Mouse (Mus musculus) stomach, embryonic 14.5 days (tissue): ENCODE results near the gene Cd38. TPM values are rescaled to one million over a fixed set of nuclear protein-coding genes. Genes with fewer than 3 reads are reported as not detected.

ENCODE experiments used
- ATAC-seq: fragments of 200-750 bp; cut with Nextera tagmentation; 2 replicates; pipeline ENCODE4 v1.8.0; 2017; ENCODE audit warnings: low read depth, moderate TSS enrichment; ENCODE audit not compliant: insufficient number of reproducible peaks, insufficient read depth, low FRiP score
- H3K27ac ChIP-seq: fragments of 300-500 bp; sonication (generic); 2 replicates; pipeline ENCODE4 v1.5.1; 2014; ENCODE audit warnings: mild to moderate bottlenecking, low read length, moderate library complexity, mixed read lengths
- H3K27me3 ChIP-seq: fragments of 300-500 bp; sonication (generic); 2 replicates; pipeline ENCODE4 v1.6.1; 2014; ENCODE audit warnings: low read length, control low read depth, mixed read lengths; ENCODE audit not compliant: control insufficient read depth, insufficient read depth
- H3K36me3 ChIP-seq: fragments of 300-500 bp; sonication (generic); 2 replicates; pipeline ENCODE4 v1.6.1; 2014; ENCODE audit warnings: mild to moderate bottlenecking, control low read depth, low read length, moderate library complexity, mixed read lengths; ENCODE audit not compliant: control insufficient read depth, insufficient read depth
- H3K4me1 ChIP-seq: fragments of 300-500 bp; sonication (generic); 2 replicates; pipeline ENCODE4 v1.6.1; 2014; ENCODE audit warnings: low read length, control low read depth, mixed read lengths; ENCODE audit not compliant: control insufficient read depth, insufficient read depth
- H3K4me2 ChIP-seq: fragments of 300-500 bp; sonication (generic); replicated peaks from 2 replicates; pipeline ENCODE4 v1.6.1; 2014; ENCODE audit warnings: low read depth, low read length, control low read depth
- H3K4me3 ChIP-seq: fragments of 300-500 bp; sonication (generic); 2 replicates; pipeline ENCODE4 v1.5.1; 2014; ENCODE audit warnings: low read depth, low read length, control low read depth
- H3K9ac ChIP-seq: fragments of 300-500 bp; sonication (generic); replicated peaks from 2 replicates; pipeline ENCODE4 v1.6.1; 2014; ENCODE audit warnings: low read depth, mild to moderate bottlenecking, control low read depth, low read length, moderate library complexity, mixed read lengths
- H3K9me3 ChIP-seq: fragments of 300-500 bp; sonication (generic); 2 replicates; pipeline ENCODE4 v1.6.1; 2016; ENCODE audit warnings: low read depth, low read length, control low read depth; ENCODE audit not compliant: control insufficient read depth
- WGBS: fragments of 180-500 bp; shearing (Covaris S2); extraction: QIAGEN DNeasy Blood & Tissue Kit; methylation state at CpG from one replicate; pipeline ENCODE4 v1.1.7; 2014; 5-methylcytosine and 5-hydroxymethylcytosine counted together
- polyA plus RNA-seq: library from polyadenylated mRNA; unstranded; fragments of >200 nt; fragmentation: Nextera tagmentation; extraction: Ambion mirVana; gene quantifications from 2 replicates; pipeline ENCODE4 v1.2.1, GENCODE M21; 2014

The Cd38 gene
- polyA plus RNA-seq, 1 experiment from 2014 or later = 15.8 TPM

DNA sequence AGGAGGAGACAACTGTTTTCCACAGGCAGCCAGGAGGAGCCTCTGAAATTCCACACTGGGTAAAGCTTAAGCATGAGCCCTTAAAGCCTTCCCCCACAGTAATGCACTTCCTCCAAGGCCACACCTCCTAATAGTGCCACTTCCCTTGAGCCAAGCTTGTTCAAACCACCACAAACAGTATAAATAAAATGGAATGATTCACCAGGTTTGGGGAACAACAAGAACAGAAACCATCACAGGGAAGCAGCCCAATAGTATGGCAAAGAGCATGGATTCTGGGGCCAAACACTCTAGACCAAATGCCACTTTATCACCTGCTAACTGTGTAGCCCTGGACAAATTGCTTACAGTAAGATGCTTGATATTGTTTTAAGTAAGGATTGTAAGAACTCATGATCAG is 20.8 kb upstream of the Cd38 start:
- Histone ChIP-seq H3K9ac (no peak overlapping the region), H3K9me3 (no peaks in the 10 kb centered on the region; the same call in 1 of the 2 replicates), H3K4me1 (no peaks in the 10 kb centered on the region), H3K4me2 (no peak overlapping the region), H3K4me3 (no peak overlapping the region), H3K36me3 (no peaks in the 10 kb centered on the region), H3K27ac (no peak overlapping the region), H3K27me3 (no peaks in the 10 kb centered on the region)
- ATAC-seq = no peak

- WGBS = 92% methylated on average over 3 of the region's 3 CpGs
- ATAC-seq = no peak
These were observed 20.1 kb upstream of the Cd38 start for GRCm38 (mm10) chr5:43848275-43848674.

DNA sequence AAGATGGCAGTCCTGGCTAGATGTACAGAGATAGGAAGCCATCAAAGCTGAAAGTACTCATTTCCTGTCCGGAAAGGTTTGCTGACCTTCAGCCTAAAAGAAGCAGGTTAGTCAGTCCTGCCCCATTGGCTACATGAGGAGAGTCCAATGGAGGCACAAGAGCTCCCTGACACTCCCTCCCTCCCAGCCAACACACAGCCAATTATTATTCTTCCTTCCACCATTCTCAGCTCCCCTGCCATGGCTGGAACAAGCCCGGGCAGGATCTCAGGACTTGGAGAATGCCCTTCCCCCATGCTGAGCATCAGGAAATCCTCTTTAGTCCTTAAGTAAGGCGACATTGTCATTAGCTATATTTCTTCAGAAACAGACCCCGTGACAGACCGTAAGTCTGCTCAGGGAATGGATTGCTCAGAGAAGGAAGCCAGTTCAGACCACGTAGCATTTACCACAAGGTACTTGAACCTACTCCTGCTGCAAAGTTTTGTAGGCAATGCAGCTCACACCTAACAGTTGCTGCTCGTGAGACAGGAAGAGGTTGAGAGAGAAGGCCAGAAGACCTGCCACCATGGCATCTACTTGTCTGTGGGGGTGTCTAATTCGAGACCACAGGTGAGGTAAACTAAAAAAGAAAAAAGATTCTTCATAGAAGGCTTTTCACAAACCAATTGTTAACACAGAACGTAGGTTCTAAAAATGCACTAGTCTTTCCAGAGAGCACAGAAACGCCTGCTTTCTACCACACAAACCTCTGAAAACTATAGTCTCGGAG is 15.1 kb upstream of the Cd38 start:
- no peaks in the 10 kb centered on the region; the same call in 1 of the 2 replicates for H3K9me3 ChIP-seq
- no peak overlapping the region for H3K27ac ChIP-seq
- H3K4me2 ChIP-seq = no peak overlapping the region
- H3K4me1 ChIP-seq = no peaks in the 10 kb centered on the region
- ATAC-seq = no peak
- no peak overlapping the region for H3K4me3 ChIP-seq
- no peaks in the 10 kb centered on the region for H3K27me3 ChIP-seq
- 77% methylated on average over 11 of the region's 11 CpGs for WGBS
- no peaks in the 10 kb centered on the region for H3K36me3 ChIP-seq
- H3K9ac ChIP-seq = no peak overlapping the region

More at GRCm38 (mm10) chr5:43848275-43848674, 20.1 kb upstream of the Cd38 start:
- Histone ChIP-seq H3K4me3 (no peak overlapping the region), H3K9ac (no peak overlapping the region), H3K27ac (no peak overlapping the region), H3K4me1 (no peaks in the 10 kb centered on the region), H3K27me3 (no peaks in the 10 kb centered on the region), H3K4me2 (no peak overlapping the region), H3K9me3 (no peaks in the 10 kb centered on the region; the same call in 1 of the 2 replicates), H3K36me3 (no peaks in the 10 kb centered on the region)

DNA sequence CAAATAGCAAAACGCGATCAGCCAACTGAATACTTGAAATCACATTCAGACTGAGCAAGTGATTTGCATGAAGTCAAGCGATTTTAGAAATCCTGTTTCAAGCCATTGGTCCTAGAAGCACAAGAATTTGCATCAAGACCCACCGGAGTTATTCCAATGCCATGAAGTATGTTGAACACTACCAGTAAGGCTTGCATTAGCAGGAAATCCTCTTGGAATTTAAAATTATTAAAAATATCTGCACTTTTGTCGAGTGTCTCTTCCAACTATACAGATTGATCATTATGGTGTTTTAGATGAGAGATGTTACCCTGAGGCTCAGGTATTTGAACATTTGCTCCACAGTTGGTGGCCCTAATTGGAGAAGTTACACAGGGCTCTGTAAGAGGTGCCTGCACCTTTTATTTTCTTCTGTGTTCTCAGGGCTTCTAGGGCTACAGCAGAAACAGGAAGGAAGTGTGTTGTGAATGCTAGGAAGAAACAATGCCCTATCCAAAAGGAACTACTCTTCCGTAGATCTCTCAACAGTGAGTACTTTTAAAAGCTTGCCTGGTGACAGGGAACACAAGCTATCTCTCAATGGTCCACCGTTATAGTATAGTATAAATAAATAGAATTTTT is 14.4 kb upstream of the Cd38 start:
- no peak overlapping the region for H3K4me3 ChIP-seq
- 83% methylated on average over 7 of the region's 7 CpGs for WGBS
- H3K27me3 ChIP-seq = no peaks in the 10 kb centered on the region
- H3K27ac ChIP-seq = no peak overlapping the region
- H3K9ac ChIP-seq = no peak overlapping the region
- H3K9me3 ChIP-seq = no peaks in the 10 kb centered on the region; the same call in 1 of the 2 replicates
- no peak overlapping the region for H3K4me2 ChIP-seq
- no peaks in the 10 kb centered on the region for H3K4me1 ChIP-seq
- no peak for ATAC-seq
- no peaks in the 10 kb centered on the region for H3K36me3 ChIP-seq

DNA sequence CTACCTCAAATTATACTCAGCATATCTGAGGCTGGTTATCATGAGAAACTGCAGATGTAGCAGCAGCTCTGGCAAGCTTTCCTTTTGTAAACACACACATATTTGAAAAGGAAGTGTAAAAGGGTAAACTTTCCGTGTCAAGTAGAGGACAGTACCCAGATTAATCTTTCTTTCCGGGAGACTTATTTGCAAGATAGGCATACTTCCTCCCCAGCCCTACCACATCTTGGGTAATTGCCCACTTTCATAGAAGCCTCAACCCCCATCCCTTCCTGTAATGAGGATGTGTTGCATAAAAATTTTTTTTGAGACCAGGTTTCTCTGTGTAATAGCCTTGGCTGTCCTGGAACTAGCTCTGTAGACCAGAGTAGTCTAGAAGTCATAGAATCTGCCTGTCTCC is 12.6 kb upstream of the Cd38 start:
- Histone ChIP-seq H3K4me2 (no peak overlapping the region), H3K4me3 (no peak overlapping the region), H3K4me1 (no peaks in the 10 kb centered on the region), H3K9ac (no peak overlapping the region), H3K27ac (peak overlapping the region; percentile 39; the same call in 1 of the 2 replicates), H3K9me3 (no peaks in the 10 kb centered on the region; the same call in 1 of the 2 replicates), H3K27me3 (no peaks in the 10 kb centered on the region), H3K36me3 (no peaks in the 10 kb centered on the region)
- 16% methylated on average over 2 of the region's 2 CpGs for WGBS
- ATAC-seq = no peak

- Histone ChIP-seq H3K4me3 (no peak overlapping the region), H3K9ac (no peak overlapping the region), H3K4me2 (no peak overlapping the region), H3K27ac (no peak overlapping the region), H3K36me3 (no peaks in the 10 kb centered on the region), H3K27me3 (no peaks in the 10 kb centered on the region), H3K4me1 (no peaks in the 10 kb centered on the region), H3K9me3 (no peaks in the 10 kb centered on the region)
- 87% methylated on average over 8 of the region's 8 CpGs for WGBS
- no peak for ATAC-seq
These were observed 8.7 kb upstream of the Cd38 start for GRCm38 (mm10) chr5:43859663-43860062.

- H3K4me3 ChIP-seq = no peak overlapping the region
- no peaks in the 10 kb centered on the region for H3K9me3 ChIP-seq
- H3K4me2 ChIP-seq = no peak overlapping the region
- H3K4me1 ChIP-seq = no peaks in the 10 kb centered on the region
- 90% methylated on average over 5 of the region's 5 CpGs for WGBS
- H3K9ac ChIP-seq = no peak overlapping the region
- H3K27ac ChIP-seq = no peak overlapping the region
- H3K36me3 ChIP-seq = no peaks in the 10 kb centered on the region
- no peak for ATAC-seq
- no peaks in the 10 kb centered on the region for H3K27me3 ChIP-seq
These were observed 8.3 kb upstream of the Cd38 start for GRCm38 (mm10) chr5:43860096-43860495.

- Histone ChIP-seq H3K4me3 (no peak overlapping the region), H3K9me3 (no peaks in the 10 kb centered on the region), H3K9ac (no peak overlapping the region), H3K36me3 (no peaks in the 10 kb centered on the region), H3K27me3 (no peaks in the 10 kb centered on the region), H3K27ac (no peak overlapping the region), H3K4me1 (no peaks in the 10 kb centered on the region), H3K4me2 (no peak overlapping the region)
- no peak for ATAC-seq
- 54% methylated on average over 5 of the region's 5 CpGs for WGBS
These were observed 7.5 kb upstream of the Cd38 start for GRCm38 (mm10) chr5:43860670-43861431.
